Mouse (Mus musculus): Measurements from ENCODE around the gene Pde8b. TPM values are rescaled to one million over a fixed set of nuclear protein-coding genes. Genes with fewer than 3 reads are reported as not detected.

Pde8b gene
- polyA plus RNA-seq, 1 experiment = 46.6 TPM

- no peak for DNase-seq (ENCODE audit: extremely low spot score in 1 of 2, low spot score in 1 of 2)
Observed at GRCm38 (mm10) chr13:95038200-95038599, 211.9 kb downstream of the Pde8b start.

DNA sequence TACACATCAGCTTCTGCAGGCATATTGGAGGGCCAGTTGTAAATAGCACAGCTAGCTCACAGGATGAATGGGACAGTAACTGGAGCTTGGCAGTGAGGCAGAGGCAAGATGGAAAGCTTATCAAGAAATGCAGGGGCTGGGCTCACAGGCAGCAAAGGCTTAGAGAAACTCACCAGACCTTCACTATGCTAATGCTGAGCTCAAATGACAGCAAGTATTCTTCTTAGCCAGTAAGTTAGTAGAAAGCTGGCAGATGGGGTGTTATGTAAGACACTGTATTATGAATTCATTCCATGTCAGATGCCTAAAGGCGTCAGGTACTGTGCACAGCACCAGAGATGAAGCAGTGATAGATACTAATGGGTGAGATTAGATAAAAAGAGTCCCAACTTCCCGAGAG is 215.4 kb downstream of the Pde8b start:
- DNase-seq (ENCODE audit: extremely low spot score in 1 of 2, low spot score in 1 of 2) = peak; percentile 70 to 93

- DNase-seq (ENCODE audit: extremely low spot score in 1 of 2, low spot score in 1 of 2) = no peak
Observed at GRCm38 (mm10) chr13:95034094-95034493, 216.0 kb downstream of the Pde8b start.

DNA sequence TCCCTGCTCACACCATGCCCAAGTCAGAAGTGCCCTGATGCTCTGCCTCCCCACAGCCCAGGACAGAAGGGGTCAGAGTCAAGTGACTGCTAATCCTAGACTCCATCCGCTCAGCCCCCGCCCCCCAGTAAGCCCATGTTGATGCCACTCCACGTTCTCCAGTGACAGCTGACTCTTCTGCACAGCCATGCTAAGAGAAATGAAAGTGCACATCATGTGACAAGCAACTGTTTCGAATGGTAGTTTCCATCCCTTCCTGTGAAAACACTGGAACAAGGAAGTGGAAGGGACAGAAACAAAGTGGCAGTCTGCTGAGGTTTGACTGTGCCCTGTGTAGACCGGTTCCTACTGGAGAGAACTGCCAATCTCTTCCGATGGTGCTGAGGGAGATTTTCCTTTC is 217.2 kb downstream of the Pde8b start:
- no peak for DNase-seq (ENCODE audit: extremely low spot score in 1 of 2, low spot score in 1 of 2)

- no peak for DNase-seq (ENCODE audit: extremely low spot score in 1 of 2, low spot score in 1 of 2)
Observed at GRCm38 (mm10) chr13:95032127-95032831, 217.9 kb downstream of the Pde8b start.

GRCm38 (mm10) chr13:95030828-95031227 is 219.3 kb downstream of the Pde8b start:
- no peak for DNase-seq (ENCODE audit: extremely low spot score in 1 of 2, low spot score in 1 of 2)

- DNase-seq (ENCODE audit: extremely low spot score in 1 of 2, low spot score in 1 of 2) = no peak
Observed at GRCm38 (mm10) chr13:95020216-95020615, 229.9 kb downstream of the Pde8b start.

DNA sequence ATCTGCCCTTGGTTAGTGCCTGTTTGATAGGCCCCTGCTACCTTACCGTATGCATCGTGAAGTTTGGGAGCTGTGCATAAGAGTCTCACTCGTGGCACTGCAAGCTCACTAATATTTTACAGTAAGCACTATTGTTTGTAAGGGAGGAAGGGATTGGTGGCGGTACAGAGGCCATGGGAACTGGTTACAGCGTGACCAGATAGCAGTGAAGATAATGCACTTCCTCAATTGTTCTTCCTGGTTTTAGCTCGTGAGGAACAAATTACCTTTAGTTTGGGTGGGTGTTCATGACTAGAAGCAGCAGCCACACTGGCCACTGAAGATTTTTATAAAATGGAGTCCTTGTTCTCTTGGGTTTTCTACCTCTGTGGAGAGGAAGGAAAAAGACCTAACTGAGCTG is 230.8 kb downstream of the Pde8b start:
- DNase-seq (ENCODE audit: extremely low spot score in 1 of 2, low spot score in 1 of 2) = no peak

GRCm38 (mm10) chr13:95017916-95018315 is 232.2 kb downstream of the Pde8b start:
- peak in 1 of 2 experiments; percentile 88 for DNase-seq (ENCODE audit: extremely low spot score in 1 of 2, low spot score in 1 of 2)

DNA sequence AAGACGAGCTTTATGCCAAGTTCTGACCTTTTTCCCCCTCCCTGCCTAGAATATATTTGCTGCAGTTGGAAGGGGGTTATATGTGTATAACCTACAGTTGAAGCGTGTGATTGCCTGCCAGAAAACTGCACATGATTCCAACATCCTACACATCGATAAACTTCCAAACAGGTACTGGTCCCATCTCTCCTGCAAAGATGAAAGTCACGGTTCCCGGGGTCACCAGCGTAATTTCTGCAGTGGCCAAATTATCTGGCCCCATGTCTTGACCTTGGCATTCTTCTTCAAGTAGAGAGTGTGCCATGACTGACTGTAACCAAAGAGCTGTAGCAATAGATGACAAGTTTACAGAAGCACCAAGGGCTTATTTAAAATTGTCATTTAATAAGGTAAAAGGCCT is 232.9 kb downstream of the Pde8b start:
- DNase-seq (ENCODE audit: extremely low spot score in 1 of 2, low spot score in 1 of 2) = no peak

DNA sequence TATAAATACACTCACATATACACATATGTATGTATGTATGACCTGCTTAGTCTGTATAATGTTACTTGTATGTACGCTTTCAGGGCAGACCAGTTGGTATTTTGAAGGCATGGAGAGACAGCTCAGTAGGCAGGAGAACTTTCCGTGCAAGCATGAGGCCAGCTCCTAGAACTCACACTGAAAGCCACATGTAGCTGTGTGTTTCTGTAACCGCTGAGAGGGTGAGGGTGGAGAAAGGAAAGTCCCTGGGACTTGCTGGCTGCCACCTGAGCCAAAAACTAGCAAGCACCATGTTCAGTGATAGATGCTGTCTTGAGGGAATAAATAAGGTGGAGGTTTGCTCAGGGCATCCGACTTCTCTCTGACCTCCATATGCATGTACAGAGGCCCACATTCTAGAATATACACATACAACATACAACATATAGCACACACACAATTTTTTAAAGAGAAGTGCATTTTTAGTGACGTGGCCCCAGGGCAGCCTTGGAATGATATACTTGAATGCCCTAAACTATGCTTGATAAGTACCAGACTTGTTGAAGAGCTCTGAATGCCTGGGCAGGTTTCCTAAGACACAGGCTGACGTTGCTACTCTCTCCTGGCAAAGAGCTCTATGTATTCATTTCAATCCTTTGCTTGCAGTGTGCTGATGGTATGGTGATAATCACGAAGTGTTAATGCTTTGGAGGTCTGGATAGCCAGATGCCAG is 238.4 kb downstream of the Pde8b start:
- no peak for DNase-seq (ENCODE audit: extremely low spot score in 1 of 2, low spot score in 1 of 2)

GRCm38 (mm10) chr13:95009261-95009660 is 240.9 kb downstream of the Pde8b start:
- DNase-seq (ENCODE audit: extremely low spot score in 1 of 2, low spot score in 1 of 2) = no peak

- DNase-seq (ENCODE audit: extremely low spot score in 1 of 2, low spot score in 1 of 2) = no peak
Observed at GRCm38 (mm10) chr13:95007281-95007680, 242.9 kb downstream of the Pde8b start.

- no peak for DNase-seq (ENCODE audit: extremely low spot score in 1 of 2, low spot score in 1 of 2)
Observed at GRCm38 (mm10) chr13:94990516-94990915, 259.6 kb downstream of the Pde8b start.

- DNase-seq (ENCODE audit: extremely low spot score in 1 of 2, low spot score in 1 of 2) = no peak
Observed at GRCm38 (mm10) chr13:94979081-94979480, 271.1 kb downstream of the Pde8b start.

DNA sequence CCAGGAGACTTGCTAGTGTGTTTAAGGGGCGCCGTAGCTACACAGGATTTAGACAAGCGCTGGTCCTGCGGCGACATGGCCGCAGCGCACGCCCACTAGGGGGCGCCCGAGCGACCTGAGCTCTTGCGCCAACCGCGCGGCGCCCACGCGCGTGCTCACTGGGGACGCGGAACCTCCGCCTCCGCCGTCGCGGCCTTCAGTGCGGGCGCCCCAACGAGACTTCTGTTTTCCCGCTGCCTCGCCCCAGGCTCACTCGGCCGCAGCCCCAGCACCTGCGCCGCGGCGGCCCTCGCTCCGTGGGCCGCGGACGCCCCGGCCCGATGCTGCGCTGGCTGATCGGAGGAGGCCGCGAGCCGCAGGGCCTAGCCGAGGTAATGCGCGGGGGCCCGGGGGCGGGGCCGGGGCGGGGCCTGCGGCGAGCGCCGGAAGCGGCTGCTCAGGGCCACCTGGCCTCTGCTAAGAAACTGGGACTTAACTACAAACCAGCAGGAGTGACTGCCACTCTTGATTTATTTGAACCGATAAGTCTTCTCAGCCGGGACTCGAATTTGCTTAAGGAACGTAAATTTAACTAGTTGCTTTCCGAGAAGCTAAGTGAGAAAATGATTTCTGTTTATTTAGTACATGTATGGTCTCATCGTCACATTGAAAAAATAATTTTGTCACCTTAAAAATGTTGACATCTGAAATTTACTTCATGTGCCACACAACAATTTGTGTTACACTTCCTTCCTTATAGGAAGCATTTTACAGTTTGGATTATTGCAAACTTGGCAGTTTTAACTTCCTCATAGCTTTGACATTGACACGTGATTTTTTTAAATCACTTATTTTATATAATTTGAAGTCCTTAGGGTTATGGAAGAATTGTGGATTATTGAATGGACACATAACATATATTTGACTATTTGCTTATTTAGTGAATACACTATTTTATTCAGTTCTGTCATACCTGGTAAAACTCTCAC is 273.6 kb downstream of the Pde8b start, which contains the start of gene Wdr41:
Wdr41 (plus strand) TSS at position 126 of the 968 bp plus-strand sequence.
- DNase-seq (ENCODE audit: extremely low spot score in 1 of 2, low spot score in 1 of 2) = peak; percentile 77 to 91

GRCm38 (mm10) chr13:94975828-94976218 is 274.3 kb downstream of the Pde8b start:
- no peak for DNase-seq (ENCODE audit: extremely low spot score in 1 of 2, low spot score in 1 of 2)

Data from frontal cortex, adult 2 months (tissue).